9 mouse cellular contexts compared by ENCODE assay signal in genomic region chr10:80347514-80347967, GRCm38 (mm10). TPM values are rescaled to one million over a fixed set of nuclear protein-coding genes. Genes with fewer than 3 reads are reported as not detected.
A peak's percentile ranks its signal among the peaks of the same experiment; 100 is the strongest.
DNase-seq lines count a peak whose midpoint lies in the region; ATAC-seq and TF ChIP-seq lines count a peak whose summit lies in the region.
"Had no signal": no experiment of that assay in that cellular context is flagged by ENCODE, and none has a peak within 500 bp of the region (broad histone marks: within the 10 kb centered on the region; RNA-seq: fewer than 3 reads in every experiment).

No protein-coding gene starts in this region.

- no peak for ATAC-seq in limb, embryonic 12.5 days (ENCODE audit: insufficient number of reproducible peaks, insufficient read depth, low FRiP score, low TSS enrichment, low read depth)
- no peak for ATAC-seq in hindbrain, postnatal 0 days
- ATAC-seq in neural tube, embryonic 13.5 days (ENCODE audit: low read depth) = no peak
- ATAC-seq in midbrain, embryonic 13.5 days = no peak

- no peak for TF ChIP-seq CTCF in hindbrain, postnatal 0 days (IDR thresholded peaks at IDR 0.05; ENCODE audit: low read depth)

- peaks cover 36% of the 10 kb centered on the region for H3K4me1 ChIP-seq in limb, embryonic 12.5 days (replicated peaks)
- H3K4me1 ChIP-seq in limb, embryonic 10.5 days = peaks cover 39% of the 10 kb centered on the region
- peaks cover 53% of the 10 kb centered on the region for H3K4me1 ChIP-seq in embryonic facial prominence, embryonic 10.5 days
- H3K4me1 ChIP-seq in hindbrain, postnatal 0 days (ENCODE audit: insufficient read depth, low read length) = peaks cover 3% of the 10 kb centered on the region; the same call in 1 of the 2 replicates
- peaks cover 35% of the 10 kb centered on the region for H3K4me1 ChIP-seq in neural tube, embryonic 13.5 days (replicated peaks)
- peaks cover 31% of the 10 kb centered on the region for H3K4me1 ChIP-seq in midbrain, embryonic 13.5 days (replicated peaks)

- no peaks in the 10 kb centered on the region for H3K9me3 ChIP-seq in limb, embryonic 12.5 days
- no peaks in the 10 kb centered on the region for H3K9me3 ChIP-seq in limb, embryonic 10.5 days (replicated peaks)
- no peaks in the 10 kb centered on the region for H3K9me3 ChIP-seq in embryonic facial prominence, embryonic 10.5 days
- H3K9me3 ChIP-seq in hindbrain, postnatal 0 days (ENCODE audit: low read length) = no peaks in the 10 kb centered on the region
- no peaks in the 10 kb centered on the region for H3K9me3 ChIP-seq in neural tube, embryonic 13.5 days
- no peaks in the 10 kb centered on the region for H3K9me3 ChIP-seq in midbrain, embryonic 13.5 days

- H3K9ac ChIP-seq in limb, embryonic 12.5 days (replicated peaks) = no peak overlapping the region
- H3K9ac ChIP-seq in hindbrain, postnatal 0 days (replicated peaks; ENCODE audit: low read length) = no peak overlapping the region
- no peak overlapping the region for H3K9ac ChIP-seq in neural tube, embryonic 13.5 days
- no peak overlapping the region for H3K9ac ChIP-seq in midbrain, embryonic 13.5 days (replicated peaks)

- WGBS in limb, embryonic 12.5 days = 17% methylated on average over 16 of the region's 17 CpGs
- WGBS in limb, embryonic 10.5 days = 18% methylated on average over 17 of the region's 17 CpGs
- 18% methylated on average over 17 of the region's 17 CpGs for WGBS in embryonic facial prominence, embryonic 10.5 days
- 11% methylated on average over 17 of the region's 17 CpGs for WGBS in hindbrain, postnatal 0 days
- 7% methylated on average over 17 of the region's 17 CpGs for WGBS in neural tube, embryonic 13.5 days
- 12% methylated on average over 17 of the region's 17 CpGs for WGBS in midbrain, embryonic 13.5 days

- no peak overlapping the region for H3K27ac ChIP-seq in limb, embryonic 12.5 days
- H3K27ac ChIP-seq in limb, embryonic 10.5 days = no peak overlapping the region
- H3K27ac ChIP-seq in embryonic facial prominence, embryonic 10.5 days (replicated peaks) = no peak overlapping the region
- no peak overlapping the region for H3K27ac ChIP-seq in hindbrain, postnatal 0 days
- H3K27ac ChIP-seq in neural tube, embryonic 13.5 days (replicated peaks) = no peak overlapping the region
- no peak overlapping the region for H3K27ac ChIP-seq in midbrain, embryonic 13.5 days

- no peaks in the 10 kb centered on the region for H3K36me3 ChIP-seq in limb, embryonic 12.5 days
- 0 out of 2 replicates have a peak, but pooled peaks cover 2% of the 10 kb centered on the region for H3K36me3 ChIP-seq in limb, embryonic 10.5 days
- no peaks in the 10 kb centered on the region for H3K36me3 ChIP-seq in embryonic facial prominence, embryonic 10.5 days (replicated peaks)
- H3K36me3 ChIP-seq in hindbrain, postnatal 0 days (ENCODE audit: insufficient read depth, low read length) = no peaks in the 10 kb centered on the region
- no peaks in the 10 kb centered on the region for H3K36me3 ChIP-seq in neural tube, embryonic 13.5 days
- H3K36me3 ChIP-seq in midbrain, embryonic 13.5 days = no peaks in the 10 kb centered on the region

- peaks cover 100% of the 10 kb centered on the region for H3K27me3 ChIP-seq in limb, embryonic 12.5 days
- peaks cover 100% of the 10 kb centered on the region for H3K27me3 ChIP-seq in limb, embryonic 10.5 days (ENCODE audit: low read depth, poor library complexity, severe bottlenecking)
- H3K27me3 ChIP-seq in embryonic facial prominence, embryonic 10.5 days (replicated peaks; ENCODE audit: low read depth, poor library complexity, severe bottlenecking) = peaks cover 100% of the 10 kb centered on the region
- peaks cover 71% of the 10 kb centered on the region for H3K27me3 ChIP-seq in hindbrain, postnatal 0 days (ENCODE audit: insufficient read depth, low read length)
- peaks cover 99% of the 10 kb centered on the region for H3K27me3 ChIP-seq in neural tube, embryonic 13.5 days
- H3K27me3 ChIP-seq in midbrain, embryonic 13.5 days = peaks cover 99% of the 10 kb centered on the region

- peak overlapping the region; percentile 51; the same call in 1 of the 2 replicates for H3K4me2 ChIP-seq in limb, embryonic 12.5 days
- no peak overlapping the region; the same call in 1 of the 2 replicates for H3K4me2 ChIP-seq in hindbrain, postnatal 0 days (ENCODE audit: low read depth, low read length)
- peak overlapping the region; percentile 33 for H3K4me2 ChIP-seq in neural tube, embryonic 13.5 days
- no peak overlapping the region for H3K4me2 ChIP-seq in midbrain, embryonic 13.5 days (replicated peaks)

- no peak for DNase-seq in limb, embryonic 10.5 days (ENCODE audit: low spot score)
- DNase-seq in embryonic facial prominence, embryonic 10.5 days (ENCODE audit: low spot score) = no peak
- DNase-seq in hindbrain, postnatal 0 days (ENCODE audit: low spot score) = no peak
- DNase-seq in right cerebral cortex, postnatal 10 days (ENCODE audit: low spot score in 2 of 2) = no peak
- no peak for DNase-seq in spleen, postnatal 14 days (ENCODE audit: low spot score in 2 of 2)

- H3K4me3 ChIP-seq in limb, embryonic 12.5 days (replicated peaks) = peak overlapping the region; percentile 34
- H3K4me3 ChIP-seq in limb, embryonic 10.5 days = no peak overlapping the region; the same call in 1 of the 2 replicates
- H3K4me3 ChIP-seq in embryonic facial prominence, embryonic 10.5 days = peak overlapping the region; percentile 47
- peak overlapping the region; percentile 20; the same call in 1 of the 2 replicates for H3K4me3 ChIP-seq in hindbrain, postnatal 0 days (ENCODE audit: low read length)
- H3K4me3 ChIP-seq in neural tube, embryonic 13.5 days = peak overlapping the region; percentile 19; the same call in 1 of the 2 replicates
- H3K4me3 ChIP-seq in midbrain, embryonic 13.5 days (replicated peaks) = no peak overlapping the region

RNA-seq across cellular contexts. Expression of gene Adamtsl5, which starts 0.7 kb away (rescaled TPM):
- 0.70 and 0.88 TPM in 2 replicates for polyA plus RNA-seq in limb, embryonic 12.5 days (2016; fragmentation: Nextera tagmentation; extraction: Ambion mirVana)
- polyA plus RNA-seq in limb, embryonic 10.5 days (2016; fragmentation: Nextera tagmentation; extraction: Ambion mirVana) = 0.39 and 0.48 TPM in 2 replicates
- polyA plus RNA-seq in embryonic facial prominence, embryonic 10.5 days (2016; fragmentation: Nextera tagmentation; extraction: Ambion mirVana) = 0.65 and 0.88 TPM in 2 replicates
- total RNA-seq in hindbrain, postnatal 0 days (2014; rRNA removed) = 0.18 and 1.0 TPM in 2 replicates
- 0.91 and 1.2 TPM in 2 replicates for polyA plus RNA-seq in hindbrain, postnatal 0 days (2015; fragmentation: Nextera tagmentation; extraction: Ambion mirVana)
- 1.6 and 1.8 TPM in 2 replicates for polyA plus RNA-seq in neural tube, embryonic 13.5 days (2015; fragmentation: Nextera tagmentation; extraction: Ambion mirVana)
- 0.39 and 0.61 TPM in 2 replicates for polyA plus RNA-seq in midbrain, embryonic 13.5 days (2015; fragmentation: Nextera tagmentation; extraction: Ambion mirVana)
- total RNA-seq: granulocyte monocyte progenitor cell, adult 5-6 weeks had no signal

RNA-seq across cellular contexts. Expression of gene Plk5, which starts 8.7 kb away (rescaled TPM):
- 1.2 and 1.3 TPM in 2 replicates for polyA plus RNA-seq in limb, embryonic 12.5 days (2016; fragmentation: Nextera tagmentation; extraction: Ambion mirVana)
- polyA plus RNA-seq in limb, embryonic 10.5 days (2016; fragmentation: Nextera tagmentation; extraction: Ambion mirVana) = 0.31 and 0.48 TPM in 2 replicates
- 0.37 and 0.43 TPM in 2 replicates for polyA plus RNA-seq in embryonic facial prominence, embryonic 10.5 days (2016; fragmentation: Nextera tagmentation; extraction: Ambion mirVana)
- 15.7 and 18.3 TPM in 2 replicates for total RNA-seq in hindbrain, postnatal 0 days (2014; rRNA removed)
- polyA plus RNA-seq in hindbrain, postnatal 0 days (2015; fragmentation: Nextera tagmentation; extraction: Ambion mirVana) = 8.9 and 9.3 TPM in 2 replicates
- polyA plus RNA-seq in neural tube, embryonic 13.5 days (2015; fragmentation: Nextera tagmentation; extraction: Ambion mirVana) = 1.0 and 1.5 TPM in 2 replicates
- 0.96 and 1.3 TPM in 2 replicates for polyA plus RNA-seq in midbrain, embryonic 13.5 days (2015; fragmentation: Nextera tagmentation; extraction: Ambion mirVana)
- total RNA-seq: granulocyte monocyte progenitor cell, adult 5-6 weeks had no signal

RNA-seq across cellular contexts. Expression of gene Reep6, which starts 17.8 kb away (rescaled TPM):
- polyA plus RNA-seq in limb, embryonic 12.5 days (2016; fragmentation: Nextera tagmentation; extraction: Ambion mirVana) = 4.1 and 4.6 TPM in 2 replicates
- polyA plus RNA-seq in limb, embryonic 10.5 days (2016; fragmentation: Nextera tagmentation; extraction: Ambion mirVana) = 5.4 and 6.6 TPM in 2 replicates
- 6.6 TPM in 2 replicates for polyA plus RNA-seq in embryonic facial prominence, embryonic 10.5 days (2016; fragmentation: Nextera tagmentation; extraction: Ambion mirVana)
- total RNA-seq in hindbrain, postnatal 0 days (2014; rRNA removed) = 3.7 TPM in 2 replicates
- polyA plus RNA-seq in hindbrain, postnatal 0 days (2015; fragmentation: Nextera tagmentation; extraction: Ambion mirVana) = 5.2 and 5.5 TPM in 2 replicates
- polyA plus RNA-seq in neural tube, embryonic 13.5 days (2015; fragmentation: Nextera tagmentation; extraction: Ambion mirVana) = 3.3 and 4.5 TPM in 2 replicates
- 3.0 and 3.1 TPM in 2 replicates for polyA plus RNA-seq in midbrain, embryonic 13.5 days (2015; fragmentation: Nextera tagmentation; extraction: Ambion mirVana)

RNA-seq across cellular contexts. Expression of gene Pcsk4, which starts 18.2 kb away (rescaled TPM):
- 6.3 and 6.6 TPM in 2 replicates for polyA plus RNA-seq in limb, embryonic 12.5 days (2016; fragmentation: Nextera tagmentation; extraction: Ambion mirVana)
- 6.1 and 6.3 TPM in 2 replicates for polyA plus RNA-seq in limb, embryonic 10.5 days (2016; fragmentation: Nextera tagmentation; extraction: Ambion mirVana)
- 5.0 and 5.5 TPM in 2 replicates for polyA plus RNA-seq in embryonic facial prominence, embryonic 10.5 days (2016; fragmentation: Nextera tagmentation; extraction: Ambion mirVana)
- total RNA-seq in hindbrain, postnatal 0 days (2014; rRNA removed) = 3.8 and 6.7 TPM in 2 replicates
- 11.0 and 11.8 TPM in 2 replicates for polyA plus RNA-seq in hindbrain, postnatal 0 days (2015; fragmentation: Nextera tagmentation; extraction: Ambion mirVana)
- polyA plus RNA-seq in neural tube, embryonic 13.5 days (2015; fragmentation: Nextera tagmentation; extraction: Ambion mirVana) = 2.9 and 3.6 TPM in 2 replicates
- polyA plus RNA-seq in midbrain, embryonic 13.5 days (2015; fragmentation: Nextera tagmentation; extraction: Ambion mirVana) = 1.9 and 2.1 TPM in 2 replicates

RNA-seq across cellular contexts. Expression of gene 2310011J03Rik, which starts 27.2 kb away (rescaled TPM):
- 48.1 and 50.5 TPM in 2 replicates for polyA plus RNA-seq in limb, embryonic 12.5 days (2016; fragmentation: Nextera tagmentation; extraction: Ambion mirVana)
- 58.2 and 60.9 TPM in 2 replicates for polyA plus RNA-seq in limb, embryonic 10.5 days (2016; fragmentation: Nextera tagmentation; extraction: Ambion mirVana)
- polyA plus RNA-seq in embryonic facial prominence, embryonic 10.5 days (2016; fragmentation: Nextera tagmentation; extraction: Ambion mirVana) = 53.7 and 56.2 TPM in 2 replicates
- total RNA-seq in hindbrain, postnatal 0 days (2014; rRNA removed) = 28.9 and 36.0 TPM in 2 replicates
- 35.7 and 38.4 TPM in 2 replicates for polyA plus RNA-seq in hindbrain, postnatal 0 days (2015; fragmentation: Nextera tagmentation; extraction: Ambion mirVana)
- polyA plus RNA-seq in neural tube, embryonic 13.5 days (2015; fragmentation: Nextera tagmentation; extraction: Ambion mirVana) = 27.9 and 30.7 TPM in 2 replicates
- 27.8 and 33.4 TPM in 2 replicates for polyA plus RNA-seq in midbrain, embryonic 13.5 days (2015; fragmentation: Nextera tagmentation; extraction: Ambion mirVana)

Comparison
In these comparisons a context has a peak if more than half of its experiments do, and no peak if none do; other contexts are left out.
1. H3K4me3 ChIP-seq: peak in limb, embryonic 12.5 days (single experiment), embryonic facial prominence, embryonic 10.5 days (single experiment), hindbrain, postnatal 0 days (single experiment) and neural tube, embryonic 13.5 days (single experiment); none in limb, embryonic 10.5 days (single experiment) and midbrain, embryonic 13.5 days (single experiment).
2. H3K4me2 ChIP-seq: peak in limb, embryonic 12.5 days (single experiment) and neural tube, embryonic 13.5 days (single experiment); none in hindbrain, postnatal 0 days (single experiment) and midbrain, embryonic 13.5 days (single experiment).